Mouse (Mus musculus) hindbrain, embryonic 14.5 days (tissue): ENCODE data around the gene Rasgef1b. TPM values are rescaled to one million over a fixed set of nuclear protein-coding genes. Genes with fewer than 3 reads are reported as not detected.

Source experiments
- ATAC-seq: fragments of 200-750 bp; cut with Nextera tagmentation; 2 replicates; pipeline ENCODE4 v1.8.0; 2017; ENCODE audit warnings: moderate number of reproducible peaks, mild to moderate bottlenecking, moderate TSS enrichment, moderate library complexity; ENCODE audit not compliant: low FRiP score
- DNase-seq: peaks from one replicate; pipeline ENCODE4 v3.0.0-alpha.2; 2015; ENCODE audit warnings: low spot score
- H3K27ac ChIP-seq: fragments of 300-500 bp; sonication (generic); 2 replicates; pipeline ENCODE4 v1.5.1; 2014; ENCODE audit warnings: mild to moderate bottlenecking, moderate library complexity
- H3K27me3 ChIP-seq: fragments of 300-500 bp; sonication (generic); 2 replicates; pipeline ENCODE4 v1.6.1; 2014; ENCODE audit warnings: mild to moderate bottlenecking, low read length, mixed read lengths; ENCODE audit not compliant: control insufficient read depth, insufficient read depth
- H3K36me3 ChIP-seq: fragments of 300-500 bp; sonication (generic); replicated peaks from 2 replicates; pipeline ENCODE4 v1.6.1; 2014; ENCODE audit not compliant: control insufficient read depth, insufficient read depth
- H3K4me1 ChIP-seq: fragments of 300-500 bp; sonication (generic); replicated peaks from 2 replicates; pipeline ENCODE4 v1.6.1; 2014; ENCODE audit warnings: antibody characterized with exemption, low read length, mixed read lengths; ENCODE audit not compliant: control insufficient read depth, insufficient read depth
- H3K4me2 ChIP-seq: fragments of 300-500 bp; sonication (generic); replicated peaks from 2 replicates; pipeline ENCODE4 v1.6.1; 2014; ENCODE audit warnings: mild to moderate bottlenecking, moderate library complexity
- H3K4me3 ChIP-seq: fragments of 300-500 bp; sonication (generic); replicated peaks from 2 replicates; pipeline ENCODE4 v1.5.1; 2014; ENCODE audit warnings: mild to moderate bottlenecking, low read length
- H3K9ac ChIP-seq: fragments of 300-500 bp; sonication (generic); 2 replicates; pipeline ENCODE4 v1.6.1; 2014
- H3K9me3 ChIP-seq: fragments of 300-500 bp; sonication (generic); 2 replicates; pipeline ENCODE4 v1.6.1; 2016; ENCODE audit warnings: low read length; ENCODE audit not compliant: control insufficient read depth
- WGBS: fragments of 180-500 bp; shearing (Covaris S2); extraction: QIAGEN DNeasy Blood & Tissue Kit; methylation state at CpG from one replicate; pipeline ENCODE4 v1.1.7; 2014; 5-methylcytosine and 5-hydroxymethylcytosine counted together
- polyA plus RNA-seq: library from polyadenylated mRNA; unstranded; fragments of >200 nt; fragmentation: Nextera tagmentation; extraction: Ambion mirVana; gene quantifications from 2 replicates; pipeline ENCODE4 v1.2.1, GENCODE M21; 2014

Rasgef1b gene
- polyA plus RNA-seq, 1 experiment from 2014 or later = 51.5 TPM

GRCm38 (mm10) chr5:99422092-99422491 lies 306.8 kb downstream of the Rasgef1b start:
- Histone ChIP-seq H3K4me3 (no peak overlapping the region), H3K9me3 (no peaks in the 10 kb centered on the region), H3K9ac (no peak overlapping the region), H3K36me3 (no peaks in the 10 kb centered on the region), H3K27ac (no peak overlapping the region), H3K27me3 (no peaks in the 10 kb centered on the region), H3K4me1 (no peaks in the 10 kb centered on the region), H3K4me2 (no peak overlapping the region)
- no peak for DNase-seq
- WGBS = 90% methylated on average over 6 of the region's 6 CpGs
- no peak for ATAC-seq

DNA sequence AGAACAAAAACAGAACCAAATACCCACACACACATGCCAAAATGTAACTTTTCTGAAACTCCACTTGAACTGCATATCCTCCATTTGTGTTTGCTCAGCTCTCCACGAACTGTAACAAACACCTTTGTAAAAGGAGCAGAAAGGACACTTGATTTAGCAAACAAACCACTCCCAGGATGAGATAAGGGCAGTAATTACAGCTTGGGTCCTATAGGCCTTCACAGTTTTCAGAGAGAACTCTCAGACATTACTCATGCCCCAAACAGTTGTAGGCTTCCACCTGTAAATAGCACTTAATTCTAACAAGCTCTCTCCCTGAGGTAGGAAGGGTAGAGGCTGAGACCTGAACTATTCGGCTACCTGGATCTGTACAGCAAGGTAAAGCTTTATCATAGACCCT lies 309.0 kb downstream of the Rasgef1b start:
- H3K4me1 ChIP-seq = no peaks in the 10 kb centered on the region
- no peak for ATAC-seq
- H3K4me2 ChIP-seq = no peak overlapping the region
- no peaks in the 10 kb centered on the region for H3K36me3 ChIP-seq
- no peaks in the 10 kb centered on the region for H3K9me3 ChIP-seq
- 70% methylated on average over 2 of the region's 2 CpGs for WGBS
- no peaks in the 10 kb centered on the region for H3K27me3 ChIP-seq
- no peak overlapping the region for H3K9ac ChIP-seq
- no peak overlapping the region for H3K27ac ChIP-seq
- H3K4me3 ChIP-seq = no peak overlapping the region
- no peak for DNase-seq

GRCm38 (mm10) chr5:99416902-99417301 lies 312.0 kb downstream of the Rasgef1b start:
- WGBS = 89% methylated on average over 21 of the region's 21 CpGs
- no peak for ATAC-seq

GRCm38 (mm10) chr5:99415676-99416075 lies 313.2 kb downstream of the Rasgef1b start:
- H3K9me3 ChIP-seq = no peaks in the 10 kb centered on the region
- no peak overlapping the region for H3K4me2 ChIP-seq
- H3K4me1 ChIP-seq = no peaks in the 10 kb centered on the region
- H3K27me3 ChIP-seq = no peaks in the 10 kb centered on the region
- no peak for ATAC-seq
- H3K9ac ChIP-seq = no peak overlapping the region
- DNase-seq = no peak
- H3K4me3 ChIP-seq = no peak overlapping the region
- no peak overlapping the region for H3K27ac ChIP-seq
- no peaks in the 10 kb centered on the region for H3K36me3 ChIP-seq
- 91% methylated on average over 12 of the region's 12 CpGs for WGBS

More at GRCm38 (mm10) chr5:99416902-99417301, 312.0 kb downstream of the Rasgef1b start:
- no peak for DNase-seq
- Histone ChIP-seq H3K9ac (no peak overlapping the region), H3K4me1 (no peaks in the 10 kb centered on the region), H3K36me3 (no peaks in the 10 kb centered on the region), H3K4me3 (no peak overlapping the region), H3K9me3 (no peaks in the 10 kb centered on the region), H3K27me3 (no peaks in the 10 kb centered on the region), H3K27ac (no peak overlapping the region), H3K4me2 (no peak overlapping the region)

DNA sequence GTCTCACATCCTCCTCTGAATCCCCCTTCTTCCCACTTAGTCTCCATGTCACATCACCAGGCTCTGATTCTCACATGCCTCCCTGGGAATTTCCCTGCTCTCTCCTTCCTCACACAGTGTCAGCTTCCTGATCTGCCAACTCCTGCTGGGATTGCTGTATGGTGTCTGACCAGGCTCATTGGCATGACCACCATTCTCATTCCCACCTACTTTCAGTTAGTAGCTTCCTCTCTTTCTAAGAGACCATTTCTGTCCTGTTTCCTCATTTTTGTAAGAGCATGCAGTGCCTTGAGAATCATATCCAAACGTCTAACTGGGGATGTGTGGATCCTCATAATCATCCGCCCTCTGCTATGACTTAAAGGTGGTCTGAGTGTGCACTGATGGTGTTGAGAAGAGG lies 313.8 kb downstream of the Rasgef1b start:
- Histone ChIP-seq H3K9ac (no peak overlapping the region), H3K27me3 (no peaks in the 10 kb centered on the region), H3K9me3 (no peaks in the 10 kb centered on the region), H3K4me3 (no peak overlapping the region), H3K36me3 (no peaks in the 10 kb centered on the region), H3K4me1 (no peaks in the 10 kb centered on the region), H3K4me2 (no peak overlapping the region), H3K27ac (no peak overlapping the region)
- 77% methylated on average over 2 of the region's 2 CpGs for WGBS
- DNase-seq = no peak
- no peak for ATAC-seq

GRCm38 (mm10) chr5:99414293-99414692 lies 314.6 kb downstream of the Rasgef1b start:
- Histone ChIP-seq H3K4me3 (no peak overlapping the region), H3K27ac (no peak overlapping the region), H3K9ac (no peak overlapping the region), H3K36me3 (no peaks in the 10 kb centered on the region), H3K4me2 (no peak overlapping the region), H3K9me3 (no peaks in the 10 kb centered on the region), H3K27me3 (no peaks in the 10 kb centered on the region), H3K4me1 (no peaks in the 10 kb centered on the region)
- no peak for ATAC-seq
- no peak for DNase-seq
- 75% methylated on average over 6 of the region's 6 CpGs for WGBS

- Histone ChIP-seq H3K27me3 (no peaks in the 10 kb centered on the region), H3K4me1 (no peaks in the 10 kb centered on the region), H3K9me3 (no peaks in the 10 kb centered on the region), H3K4me3 (no peak overlapping the region), H3K4me2 (no peak overlapping the region), H3K36me3 (no peaks in the 10 kb centered on the region), H3K27ac (no peak overlapping the region), H3K9ac (no peak overlapping the region)
- DNase-seq = no peak
- 86% methylated on average over 1 of the region's 1 CpGs for WGBS
- ATAC-seq = no peak
These were observed 315.0 kb downstream of the Rasgef1b start for GRCm38 (mm10) chr5:99413851-99414250.

GRCm38 (mm10) chr5:99413391-99413790 lies 315.5 kb downstream of the Rasgef1b start:
- Histone ChIP-seq H3K27ac (no peak overlapping the region), H3K36me3 (no peaks in the 10 kb centered on the region), H3K9ac (no peak overlapping the region), H3K4me1 (no peaks in the 10 kb centered on the region), H3K27me3 (no peaks in the 10 kb centered on the region), H3K9me3 (no peaks in the 10 kb centered on the region), H3K4me2 (no peak overlapping the region), H3K4me3 (no peak overlapping the region)
- no peak for DNase-seq
- 94% methylated on average over 9 of the region's 9 CpGs for WGBS
- no peak for ATAC-seq

GRCm38 (mm10) chr5:99404403-99405170 lies 324.3 kb downstream of the Rasgef1b start:
- no peak overlapping the region for H3K4me3 ChIP-seq
- no peaks in the 10 kb centered on the region for H3K36me3 ChIP-seq
- WGBS = 87% methylated on average over 11 of the region's 11 CpGs
- ATAC-seq (no peak), DNase-seq (no peak)
- H3K9ac ChIP-seq = no peak overlapping the region
- no peaks in the 10 kb centered on the region for H3K9me3 ChIP-seq
- H3K4me1 ChIP-seq = peaks cover 22% of the 10 kb centered on the region
- no peak overlapping the region for H3K4me2 ChIP-seq
- no peak overlapping the region for H3K27ac ChIP-seq
- no peaks in the 10 kb centered on the region for H3K27me3 ChIP-seq
